Mouse (Mus musculus) limb, embryonic 10.5 days (tissue): ENCODE data around the gene Bri3. TPM values are rescaled to one million over a fixed set of nuclear protein-coding genes. Genes with fewer than 3 reads are reported as not detected.
"Not testable (repeated sequence)": the region's sequence is repeated elsewhere in the genome, so short reads cannot be mapped to it uniquely, and the experiment has no call there.

Source experiments
- DNase-seq: peaks from one replicate; pipeline ENCODE4 v3.0.0-alpha.2; 2017; ENCODE audit warnings: low spot score
- H3K27ac ChIP-seq: fragments of 300-500 bp; sonication (generic); 2 replicates; pipeline ENCODE4 v1.5.1; 2016; ENCODE audit warnings: mild to moderate bottlenecking
- H3K27me3 ChIP-seq: fragments of 300-500 bp; sonication (generic); 2 replicates; pipeline ENCODE4 v1.6.1; 2016; ENCODE audit warnings: low read depth, mild to moderate bottlenecking; ENCODE audit not compliant: poor library complexity, severe bottlenecking
- H3K36me3 ChIP-seq: fragments of 300-500 bp; sonication (generic); 2 replicates; pipeline ENCODE4 v1.6.1; 2016; ENCODE audit warnings: mild to moderate bottlenecking, moderate library complexity
- H3K4me1 ChIP-seq: fragments of 300-500 bp; sonication (generic); 2 replicates; pipeline ENCODE4 v1.6.1; 2016
- H3K4me3 ChIP-seq: fragments of 300-500 bp; sonication (generic); 2 replicates; pipeline ENCODE4 v1.5.1; 2016; ENCODE audit warnings: mild to moderate bottlenecking, moderate library complexity
- H3K9me3 ChIP-seq: fragments of 300-500 bp; sonication (generic); replicated peaks from 2 replicates; pipeline ENCODE4 v1.6.1; 2016; ENCODE audit warnings: mild to moderate bottlenecking
- WGBS: fragments of 180-500 bp; shearing (Covaris S2); methylation state at CpG from one replicate; pipeline ENCODE4 v1.1.7; 2016; 5-methylcytosine and 5-hydroxymethylcytosine counted together
- polyA plus RNA-seq: library from polyadenylated mRNA; unstranded; fragments of >200 nt; fragmentation: Nextera tagmentation; extraction: Ambion mirVana; gene quantifications from 2 replicates; pipeline ENCODE4 v1.2.1, GENCODE M21; 2016

The Bri3 gene
- polyA plus RNA-seq, 1 experiment from 2014 or later, result 122 TPM

- Histone ChIP-seq H3K27me3 (peaks cover 10% of the 10 kb centered on the region; the same call in 1 of the 2 replicates), H3K4me3 (no peak overlapping the region), H3K9me3 (no peaks in the 10 kb centered on the region), H3K27ac (no peak overlapping the region), H3K36me3 (no peaks in the 10 kb centered on the region), H3K4me1 (peaks cover 20% of the 10 kb centered on the region)
- 43% methylated on average over 6 of the region's 6 CpGs for WGBS
- DNase-seq, result no peak
Measured at GRCm38 (mm10) chr5:144360346-144360745, 116.1 kb downstream of the Bri3 start.

GRCm38 (mm10) chr5:144364680-144365357 is 120.6 kb downstream of the Bri3 start:
- Histone ChIP-seq H3K4me1 (no peaks in the 10 kb centered on the region), H3K36me3 (no peaks in the 10 kb centered on the region), H3K27me3 (no peaks in the 10 kb centered on the region), H3K9me3 (no peaks in the 10 kb centered on the region), H3K4me3 (no peak overlapping the region), H3K27ac (no peak overlapping the region)
- DNase-seq, result no peak
- whole genome bisulfite sequencing, result 96% methylated on average over 11 of the region's 11 CpGs

- 85% methylated on average over 6 of the region's 6 CpGs for WGBS
- DNase-seq, H3K4me1 ChIP-seq, H3K27me3 ChIP-seq, H3K36me3 ChIP-seq, H3K27ac ChIP-seq, H3K4me3 ChIP-seq, H3K9me3 ChIP-seq: not testable (repeated sequence)
Measured at GRCm38 (mm10) chr5:144366551-144366950, 122.3 kb downstream of the Bri3 start.

GRCm38 (mm10) chr5:144368661-144369205 is 124.5 kb downstream of the Bri3 start:
- H3K4me1 ChIP-seq, result peaks cover 6% of the 10 kb centered on the region
- no peaks in the 10 kb centered on the region for H3K9me3 ChIP-seq
- no peak for DNase-seq
- WGBS, result 92% methylated on average over 9 of the region's 9 CpGs
- no peak overlapping the region for H3K27ac ChIP-seq
- H3K27me3 ChIP-seq, result no peaks in the 10 kb centered on the region
- H3K4me3 ChIP-seq, result no peak overlapping the region
- H3K36me3 ChIP-seq, result no peaks in the 10 kb centered on the region

- H3K27ac ChIP-seq, result no peak overlapping the region
- peak; percentile 40 for DNase-seq
- H3K27me3 ChIP-seq, result no peaks in the 10 kb centered on the region
- 1% methylated on average over 6 of the region's 6 CpGs for WGBS
- H3K4me3 ChIP-seq, result no peak overlapping the region
- H3K36me3 ChIP-seq, result no peaks in the 10 kb centered on the region
- peaks cover 6% of the 10 kb centered on the region for H3K4me1 ChIP-seq
- H3K9me3 ChIP-seq, result no peaks in the 10 kb centered on the region
Measured at GRCm38 (mm10) chr5:144370986-144371385, 126.7 kb downstream of the Bri3 start.

GRCm38 (mm10) chr5:144372177-144372576 is 127.9 kb downstream of the Bri3 start:
- H3K4me3 ChIP-seq, result no peak overlapping the region

GRCm38 (mm10) chr5:144372885-144373284 is 128.6 kb downstream of the Bri3 start:
- no peaks in the 10 kb centered on the region for H3K27me3 ChIP-seq
- no peak overlapping the region for H3K4me3 ChIP-seq
- peaks cover 6% of the 10 kb centered on the region for H3K4me1 ChIP-seq
- no peak overlapping the region for H3K27ac ChIP-seq
- no peaks in the 10 kb centered on the region for H3K9me3 ChIP-seq
- no peak for DNase-seq
- no peaks in the 10 kb centered on the region for H3K36me3 ChIP-seq
- 88% methylated on average over 2 of the region's 2 CpGs for WGBS

More at GRCm38 (mm10) chr5:144372177-144372576, 127.9 kb downstream of the Bri3 start:
- no peaks in the 10 kb centered on the region for H3K36me3 ChIP-seq
- H3K4me1 ChIP-seq, result peaks cover 6% of the 10 kb centered on the region
- H3K27ac ChIP-seq, result no peak overlapping the region
- H3K9me3 ChIP-seq, result no peaks in the 10 kb centered on the region
- DNase-seq, result no peak
- H3K27me3 ChIP-seq, result no peaks in the 10 kb centered on the region
- 54% methylated on average over 2 of the region's 2 CpGs for WGBS

GRCm38 (mm10) chr5:144379431-144379830 is 135.2 kb downstream of the Bri3 start:
- H3K27me3 ChIP-seq, result no peaks in the 10 kb centered on the region
- no peak overlapping the region for H3K27ac ChIP-seq
- WGBS, result 90% methylated on average over 4 of the region's 4 CpGs
- H3K4me3 ChIP-seq, result no peak overlapping the region
- no peaks in the 10 kb centered on the region for H3K9me3 ChIP-seq
- no peak for DNase-seq
- no peaks in the 10 kb centered on the region for H3K4me1 ChIP-seq
- no peaks in the 10 kb centered on the region for H3K36me3 ChIP-seq

- no peaks in the 10 kb centered on the region for H3K4me1 ChIP-seq
- H3K4me3 ChIP-seq, result no peak overlapping the region
- no peaks in the 10 kb centered on the region for H3K9me3 ChIP-seq
- WGBS, result 91% methylated on average over 7 of the region's 7 CpGs
- no peaks in the 10 kb centered on the region for H3K36me3 ChIP-seq
- DNase-seq, result no peak
- H3K27ac ChIP-seq, result no peak overlapping the region
- H3K27me3 ChIP-seq, result no peaks in the 10 kb centered on the region
Measured at GRCm38 (mm10) chr5:144380689-144381088, 136.5 kb downstream of the Bri3 start.

- Histone ChIP-seq H3K27ac (no peak overlapping the region), H3K9me3 (no peaks in the 10 kb centered on the region), H3K27me3 (no peaks in the 10 kb centered on the region), H3K4me3 (no peak overlapping the region), H3K36me3 (no peaks in the 10 kb centered on the region), H3K4me1 (no peaks in the 10 kb centered on the region)
- no peak for DNase-seq
- WGBS, result 84% methylated on average over 3 of the region's 3 CpGs
Measured at GRCm38 (mm10) chr5:144381782-144382181, 137.5 kb downstream of the Bri3 start.

GRCm38 (mm10) chr5:144383936-144384335 is 139.7 kb downstream of the Bri3 start:
- no peaks in the 10 kb centered on the region for H3K9me3 ChIP-seq
- no peak for DNase-seq
- no peak overlapping the region for H3K4me3 ChIP-seq
- WGBS, result 66% methylated on average over 3 of the region's 3 CpGs
- no peak overlapping the region for H3K27ac ChIP-seq
- H3K27me3 ChIP-seq, result no peaks in the 10 kb centered on the region
- H3K4me1 ChIP-seq, result no peaks in the 10 kb centered on the region
- no peaks in the 10 kb centered on the region for H3K36me3 ChIP-seq

- 8% methylated on average over 6 of the region's 6 CpGs for WGBS
- Histone ChIP-seq H3K27ac (no peak overlapping the region), H3K4me3 (no peak overlapping the region), H3K4me1 (no peaks in the 10 kb centered on the region), H3K36me3 (no peaks in the 10 kb centered on the region), H3K9me3 (no peaks in the 10 kb centered on the region), H3K27me3 (no peaks in the 10 kb centered on the region)
- DNase-seq, result peak; percentile 65
Measured at GRCm38 (mm10) chr5:144387851-144388250, 143.6 kb downstream of the Bri3 start.

- Histone ChIP-seq H3K27ac (no peak overlapping the region), H3K4me1 (peaks cover 3% of the 10 kb centered on the region; the same call in 1 of the 2 replicates), H3K36me3 (no peaks in the 10 kb centered on the region), H3K9me3 (no peaks in the 10 kb centered on the region), H3K4me3 (no peak overlapping the region), H3K27me3 (no peaks in the 10 kb centered on the region)
- DNase-seq, result no peak
- WGBS, result 91% methylated on average over 2 of the region's 2 CpGs
Measured at GRCm38 (mm10) chr5:144394142-144394541, 149.9 kb downstream of the Bri3 start.
